Mouse (Mus musculus) forebrain, postnatal 0 days (tissue): ENCODE results near the gene Slc29a2. TPM values are rescaled to one million over a fixed set of nuclear protein-coding genes. Genes with fewer than 3 reads are reported as not detected.

Source experiments
- ATAC-seq: fragments of 200-750 bp; cut with Nextera tagmentation; 2 replicates; pipeline ENCODE4 v1.8.0; 2017; ENCODE audit warnings: mild to moderate bottlenecking, moderate library complexity
- DNase-seq: peaks from one replicate; pipeline ENCODE4 v3.0.0-alpha.2; 2015
- H3K27ac ChIP-seq: fragments of 300-500 bp; sonication (generic); 2 replicates; pipeline ENCODE4 v1.5.1; 2014; ENCODE audit warnings: low read depth, mild to moderate bottlenecking, antibody characterized with exemption, low read length, moderate library complexity, mixed read lengths
- H3K27me3 ChIP-seq: fragments of 300-500 bp; sonication (generic); 2 replicates; pipeline ENCODE4 v1.6.1; 2014; ENCODE audit warnings: mild to moderate bottlenecking, low read length, mixed read lengths; ENCODE audit not compliant: insufficient read depth
- H3K36me3 ChIP-seq: fragments of 300-500 bp; sonication (generic); 2 replicates; pipeline ENCODE4 v1.6.1; 2014; ENCODE audit warnings: mild to moderate bottlenecking, moderate library complexity; ENCODE audit not compliant: insufficient read depth
- H3K4me1 ChIP-seq: fragments of 300-500 bp; sonication (generic); 2 replicates; pipeline ENCODE4 v1.6.1; 2014; ENCODE audit warnings: antibody characterized with exemption; ENCODE audit not compliant: insufficient read depth
- H3K4me2 ChIP-seq: fragments of 300-500 bp; sonication (generic); 2 replicates; pipeline ENCODE4 v1.6.1; 2014; ENCODE audit warnings: low read depth, mild to moderate bottlenecking, moderate library complexity
- H3K4me3 ChIP-seq: fragments of 300-500 bp; sonication (generic); 2 replicates; pipeline ENCODE4 v1.5.1; 2014; ENCODE audit warnings: low read depth, low read length, mixed read lengths
- H3K9ac ChIP-seq: fragments of 300-500 bp; sonication (generic); 2 replicates; pipeline ENCODE4 v1.6.1; 2014; ENCODE audit warnings: mild to moderate bottlenecking
- H3K9me3 ChIP-seq: fragments of 300-500 bp; sonication (generic); 2 replicates; pipeline ENCODE4 v1.6.1; 2016; ENCODE audit warnings: low read length
- CTCF ChIP-seq: sonication (generic); IDR thresholded peaks from 2 replicates; pipeline ENCODE4 v1.5.1; 2016; ENCODE audit warnings: antibody characterized with exemption, control low read depth, low read depth
- WGBS: fragments of 180-500 bp; shearing (Covaris S2); extraction: QIAGEN DNeasy Blood & Tissue Kit; methylation state at CpG from one replicate; pipeline ENCODE4 v1.1.7; 2014; 5-methylcytosine and 5-hydroxymethylcytosine counted together
- polyA plus RNA-seq: library from polyadenylated mRNA; unstranded; fragments of >200 nt; fragmentation: Nextera tagmentation; extraction: Ambion mirVana; gene quantifications from 2 replicates; pipeline ENCODE4 v1.2.1, GENCODE M21; 2015
- total RNA-seq: library from RNA; depleted of rRNA; stranded (reverse); fragments of >200 nt; gene quantifications from 2 replicates; pipeline ENCODE4 v1.2.3, GENCODE M21; 2014

Gene Slc29a2
- total and polyA plus RNA-seq, 2 experiments from 2014 or later, result 14.2 to 17.1 TPM

DNA sequence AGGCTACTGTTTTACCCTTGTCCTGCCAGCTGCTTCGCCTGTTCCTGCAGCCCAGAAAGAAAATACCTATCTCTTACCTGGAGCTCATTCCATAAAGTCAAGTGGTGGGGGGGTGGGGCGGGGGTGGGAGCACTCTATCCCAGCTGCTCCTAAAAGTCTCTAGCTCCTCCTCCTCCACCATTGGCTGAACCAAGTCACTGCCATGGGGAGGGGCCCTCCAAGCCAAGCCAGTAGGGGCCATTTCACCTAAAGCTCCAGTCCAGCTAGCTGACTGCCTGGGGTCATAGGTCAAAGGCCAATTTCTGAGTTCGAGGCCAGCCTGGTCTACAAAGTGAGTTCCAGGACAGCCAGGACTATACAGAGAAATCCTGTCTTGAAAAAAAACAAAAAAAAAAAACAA, 9.0 kb downstream of the Slc29a2 start:
- DNase-seq (no peak), ATAC-seq (no peak)
- Histone ChIP-seq H3K36me3 (peaks cover 41% of the 10 kb centered on the region), H3K27me3 (no peaks in the 10 kb centered on the region), H3K4me2 (no peak overlapping the region), H3K9me3 (no peaks in the 10 kb centered on the region), H3K27ac (no peak overlapping the region), H3K4me1 (no peaks in the 10 kb centered on the region), H3K4me3 (no peak overlapping the region), H3K9ac (no peak overlapping the region)
- no peak for TF ChIP-seq CTCF
- 85% methylated on average over 3 of the region's 3 CpGs for WGBS

DNA sequence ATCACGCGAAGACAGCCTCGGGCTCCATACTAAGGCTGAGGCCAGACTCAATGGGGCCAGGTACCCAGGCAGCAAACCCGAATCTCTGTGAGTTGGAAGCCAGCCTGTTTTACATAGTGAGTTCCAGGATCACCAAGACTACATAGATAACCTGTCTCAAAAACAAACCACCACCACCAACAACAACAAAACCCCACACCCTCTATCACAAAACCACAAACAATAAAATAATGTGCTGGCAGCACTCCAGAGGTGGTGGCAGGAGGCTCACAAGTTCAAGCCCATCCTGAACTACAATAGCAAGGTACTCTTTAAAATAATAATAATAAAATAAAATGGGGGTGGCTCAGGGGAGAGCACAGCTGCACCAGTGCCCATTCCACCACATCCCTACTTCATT, 12.9 kb downstream of the Slc29a2 start:
- H3K27ac ChIP-seq, result no peak overlapping the region
- no peak overlapping the region for H3K9ac ChIP-seq
- H3K36me3 ChIP-seq, result peaks cover 5% of the 10 kb centered on the region
- H3K4me2 ChIP-seq, result no peak overlapping the region
- TF ChIP-seq CTCF, result no peak
- 0 out of 2 replicates have a peak, but pooled peaks cover 11% of the 10 kb centered on the region for H3K4me1 ChIP-seq
- no peaks in the 10 kb centered on the region for H3K27me3 ChIP-seq
- no peak for ATAC-seq
- 79% methylated on average over 4 of the region's 4 CpGs for WGBS
- H3K4me3 ChIP-seq, result no peak overlapping the region
- no peaks in the 10 kb centered on the region for H3K9me3 ChIP-seq
- no peak for DNase-seq

DNA sequence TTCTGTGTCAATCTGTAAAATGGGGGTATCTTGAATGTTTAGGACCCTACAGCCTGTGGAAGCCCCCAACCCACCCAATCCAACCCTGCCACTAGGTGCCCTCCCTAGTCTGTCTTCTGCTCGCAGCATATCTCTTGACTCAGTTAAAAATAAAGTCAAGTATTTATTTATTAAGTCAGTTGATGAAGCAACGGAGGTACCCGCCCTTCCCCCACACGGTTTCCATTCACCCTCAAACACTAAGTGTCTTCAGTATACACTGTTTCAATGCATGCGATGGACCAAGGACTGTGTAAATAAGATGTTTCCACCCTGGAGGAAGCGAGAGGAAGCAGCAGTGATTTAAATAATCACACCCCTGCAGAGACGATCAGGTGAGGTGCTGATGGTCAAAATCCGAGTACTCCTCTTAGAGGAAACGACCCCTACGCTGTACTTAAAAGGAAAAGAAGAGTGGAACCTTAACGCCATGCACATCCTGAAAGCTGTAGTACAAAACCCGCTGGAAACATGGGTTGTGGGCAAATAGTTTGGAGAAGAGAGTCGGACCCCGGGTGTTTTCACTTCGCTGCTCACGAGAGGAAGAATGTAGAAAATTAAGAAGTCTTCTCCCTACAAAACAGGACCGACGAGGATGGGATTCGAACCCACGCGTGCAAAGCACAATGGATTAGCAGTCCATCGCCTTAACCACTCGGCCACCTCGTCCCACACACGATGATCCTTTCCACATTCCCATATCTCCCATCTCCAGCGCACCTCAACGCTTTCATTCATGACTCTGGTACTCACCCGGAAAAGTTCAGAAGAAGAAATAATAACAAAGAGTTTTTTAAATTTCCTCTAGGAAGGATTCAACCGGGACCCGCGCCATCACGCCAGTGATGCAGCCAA, 14.3 kb downstream of the Slc29a2 start:
- Histone ChIP-seq H3K27me3 (no peaks in the 10 kb centered on the region), H3K9me3 (no peaks in the 10 kb centered on the region), H3K27ac (peak overlapping the region; percentile 88), H3K4me3 (peak overlapping the region; percentile 81), H3K4me2 (peak overlapping the region; percentile 93), H3K4me1 (0 out of 2 replicates have a peak, but pooled peaks cover 15% of the 10 kb centered on the region), H3K9ac (peak overlapping the region; percentile 94), H3K36me3 (peaks cover 5% of the 10 kb centered on the region; the same call in 1 of the 2 replicates)
- TF ChIP-seq CTCF, result no peak
- DNase-seq (peak; percentile 91), ATAC-seq (peak; percentile 44)
- 5% methylated on average over 32 of the region's 32 CpGs for WGBS

DNA sequence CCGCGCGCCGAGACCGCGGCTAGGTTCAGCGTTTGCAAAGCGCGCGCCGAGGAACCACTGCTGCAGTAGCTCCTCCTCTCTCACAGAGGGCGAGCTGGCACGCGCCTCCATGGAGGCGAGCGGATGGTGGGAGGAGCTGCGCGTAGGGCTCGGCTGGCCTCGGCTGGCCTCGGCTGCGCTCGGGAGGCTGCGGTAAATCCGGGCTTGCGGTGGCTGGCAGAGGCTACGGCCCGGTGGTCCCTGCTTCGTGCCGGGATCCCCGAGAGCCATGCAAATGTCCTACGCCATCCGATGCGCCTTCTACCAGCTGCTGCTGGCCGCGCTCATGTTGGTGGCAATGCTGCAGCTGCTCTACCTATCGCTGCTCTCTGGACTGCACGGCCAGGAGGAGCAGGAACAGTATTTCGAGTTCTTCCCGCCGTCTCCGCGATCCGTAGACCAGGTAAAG, 15.1 kb downstream of the Slc29a2 start, which contains the start of the genes B4gat1 and AC124502.3:
TSS of gene B4gat1 (plus strand) at position 118 of the 448 bp plus-strand sequence.
TSS of gene AC124502.3 (plus strand) at position 183 of the 448 bp plus-strand sequence.
- Histone ChIP-seq H3K4me1 (0 out of 2 replicates have a peak, but pooled peaks cover 15% of the 10 kb centered on the region), H3K27me3 (no peaks in the 10 kb centered on the region), H3K9me3 (no peaks in the 10 kb centered on the region), H3K27ac (peak within 1 kb of the TSS; percentile 88), H3K9ac (peak within 1 kb of the TSS; percentile 94), H3K4me2 (peak within 1 kb of the TSS; percentile 93), H3K36me3 (peaks cover 13% of the 10 kb centered on the region; the same call in 1 of the 2 replicates), H3K4me3 (peak within 1 kb of the TSS; percentile 81)
- peak; percentile 62 for TF ChIP-seq CTCF
- WGBS, result 0% methylated on average over 44 of the region's 44 CpGs
- DNase-seq, result peak; percentile 97
- peak; percentile 96 for ATAC-seq

DNA sequence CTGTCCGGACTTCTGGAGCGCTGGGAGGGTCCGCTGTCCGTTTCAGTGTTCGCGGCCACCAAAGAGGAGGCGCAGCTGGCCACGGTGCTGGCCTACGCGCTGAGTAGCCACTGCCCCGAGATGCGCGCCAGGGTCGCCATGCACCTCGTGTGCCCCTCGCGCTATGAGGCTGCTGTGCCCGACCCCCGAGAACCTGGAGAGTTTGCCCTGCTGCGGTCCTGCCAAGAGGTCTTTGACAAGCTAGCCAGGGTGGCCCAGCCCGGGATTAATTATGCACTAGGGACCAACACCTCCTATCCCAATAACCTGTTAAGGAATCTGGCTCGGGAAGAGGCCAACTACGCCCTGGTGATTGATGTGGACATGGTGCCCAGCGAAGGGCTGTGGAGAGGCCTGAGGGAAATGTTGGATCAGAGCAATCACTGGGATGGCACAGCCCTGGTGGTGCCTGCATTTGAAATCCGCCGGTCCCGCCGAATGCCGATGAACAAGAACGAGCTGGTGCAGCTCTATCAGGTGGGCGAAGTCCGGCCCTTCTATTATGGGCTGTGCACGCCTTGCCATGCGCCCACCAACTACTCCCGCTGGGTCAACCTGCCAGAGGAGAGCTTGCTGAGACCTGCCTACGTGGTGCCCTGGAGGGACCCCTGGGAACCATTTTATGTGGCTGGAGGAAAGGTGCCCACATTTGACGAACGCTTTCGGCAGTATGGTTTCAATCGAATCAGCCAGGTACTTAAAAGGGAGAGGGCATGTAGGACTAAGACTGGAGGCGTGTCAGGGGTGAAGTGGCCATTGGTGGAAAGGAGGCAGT, 15.8 kb downstream of the Slc29a2 start:
- peak overlapping the region; percentile 88 for H3K27ac ChIP-seq
- ATAC-seq (no peak), DNase-seq (no peak)

DNA sequence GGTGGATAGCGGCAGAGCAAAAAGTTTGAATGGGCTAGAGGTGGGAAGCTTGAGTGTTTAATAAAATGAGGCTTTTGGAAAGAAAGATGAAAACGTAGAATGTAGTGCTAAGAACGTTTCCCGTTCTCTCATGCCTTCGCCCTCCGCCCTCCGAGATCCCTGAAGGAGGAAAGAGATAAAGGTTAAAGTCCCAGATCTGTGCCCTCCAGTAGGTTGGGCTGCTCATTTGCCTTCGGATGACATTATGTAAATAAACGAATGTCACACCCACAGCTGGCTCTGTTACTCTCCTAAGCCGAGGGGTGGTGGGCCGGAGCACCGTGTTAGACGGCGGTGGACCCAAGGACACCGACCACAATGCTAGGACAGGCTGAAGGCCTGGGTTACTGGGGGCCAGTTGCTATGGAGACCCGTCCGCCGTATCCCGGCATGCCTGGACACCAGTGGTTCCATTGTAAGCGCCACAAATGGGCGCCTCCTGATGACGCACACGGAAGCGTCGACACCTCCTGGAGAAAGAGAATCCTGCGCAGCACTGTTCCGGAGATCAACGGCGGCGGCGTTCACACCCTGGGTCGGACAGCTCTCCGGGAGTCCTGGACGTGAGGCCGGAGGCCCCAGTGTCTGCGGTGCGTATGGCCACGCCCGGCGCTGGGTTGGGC, 17.3 kb downstream of the Slc29a2 start, which contains the start of gene Brms1:
TSS of gene Brms1 (plus strand) at position 493 of the 662 bp plus-strand sequence.
- peak; percentile 96 for DNase-seq
- Histone ChIP-seq H3K4me1 (0 out of 2 replicates have a peak, but pooled peaks cover 15% of the 10 kb centered on the region), H3K9me3 (no peaks in the 10 kb centered on the region), H3K4me3 (peak within 1 kb of the TSS; percentile 81), H3K27me3 (no peaks in the 10 kb centered on the region), H3K36me3 (peaks cover 21% of the 10 kb centered on the region; the same call in 1 of the 2 replicates), H3K27ac (peak within 1 kb of the TSS; percentile 74), H3K9ac (peak within 1 kb of the TSS; percentile 76), H3K4me2 (peak within 1 kb of the TSS; percentile 93)
- ATAC-seq, result peak; percentile 76
- TF ChIP-seq CTCF, result no peak; the same call in 1 of the 2 replicates
- 7% methylated on average over 40 of the region's 40 CpGs for WGBS

More for the DNA sequence above, 15.8 kb downstream of the Slc29a2 start:
- Histone ChIP-seq H3K9ac (peak overlapping the region; percentile 94), H3K4me3 (peak overlapping the region; percentile 81), H3K27me3 (no peaks in the 10 kb centered on the region), H3K4me1 (0 out of 2 replicates have a peak, but pooled peaks cover 15% of the 10 kb centered on the region), H3K9me3 (no peaks in the 10 kb centered on the region), H3K4me2 (peak overlapping the region; percentile 93), H3K36me3 (peaks cover 16% of the 10 kb centered on the region; the same call in 1 of the 2 replicates)
- WGBS, result 11% methylated on average over 41 of the region's 41 CpGs
- no peak for TF ChIP-seq CTCF
